Mouse (Mus musculus) forebrain, embryonic 12.5 days (tissue): ENCODE measurements around the gene Vps54. TPM values are rescaled to one million over a fixed set of nuclear protein-coding genes. Genes with fewer than 3 reads are reported as not detected.

ENCODE experiments used
- ATAC-seq: fragments of 200-750 bp; cut with Nextera tagmentation; 2 replicates; pipeline ENCODE4 v1.8.0; 2017; ENCODE audit warnings: moderate TSS enrichment; ENCODE audit not compliant: low FRiP score
- H3K27ac ChIP-seq: fragments of 300-500 bp; sonication (generic); 2 replicates; pipeline ENCODE4 v1.5.1; 2016; ENCODE audit warnings: mild to moderate bottlenecking
- H3K27me3 ChIP-seq: fragments of 300-500 bp; sonication (generic); 2 replicates; pipeline ENCODE4 v1.6.1; 2016; ENCODE audit warnings: mild to moderate bottlenecking
- H3K36me3 ChIP-seq: fragments of 300-500 bp; sonication (generic); replicated peaks from 2 replicates; pipeline ENCODE4 v1.6.1; 2016; ENCODE audit warnings: mild to moderate bottlenecking
- H3K4me1 ChIP-seq: fragments of 300-500 bp; sonication (generic); 2 replicates; pipeline ENCODE4 v1.6.1; 2016
- H3K4me2 ChIP-seq: fragments of 300-500 bp; sonication (generic); 2 replicates; pipeline ENCODE4 v1.6.1; 2016; ENCODE audit warnings: mild to moderate bottlenecking, moderate library complexity
- H3K4me3 ChIP-seq: fragments of 300-500 bp; sonication (generic); replicated peaks from 2 replicates; pipeline ENCODE4 v1.5.1; 2016; ENCODE audit warnings: mild to moderate bottlenecking
- H3K9ac ChIP-seq: fragments of 300-500 bp; sonication (generic); 2 replicates; pipeline ENCODE4 v1.6.1; 2016; ENCODE audit warnings: mild to moderate bottlenecking
- H3K9me3 ChIP-seq: fragments of 300-500 bp; sonication (generic); 2 replicates; pipeline ENCODE4 v1.6.1; 2016
- WGBS: fragments of 180-500 bp; shearing (Covaris S2); methylation state at CpG from one replicate; pipeline ENCODE4 v1.1.7; 2016; 5-methylcytosine and 5-hydroxymethylcytosine counted together
- polyA plus RNA-seq: library from polyadenylated mRNA; unstranded; fragments of >200 nt; fragmentation: Nextera tagmentation; extraction: Ambion mirVana; gene quantifications from 2 replicates; pipeline ENCODE4 v1.2.1, GENCODE M21; 2016

The Vps54 gene
- polyA plus RNA-seq, 1 experiment from 2014 or later = 15.3 TPM

DNA sequence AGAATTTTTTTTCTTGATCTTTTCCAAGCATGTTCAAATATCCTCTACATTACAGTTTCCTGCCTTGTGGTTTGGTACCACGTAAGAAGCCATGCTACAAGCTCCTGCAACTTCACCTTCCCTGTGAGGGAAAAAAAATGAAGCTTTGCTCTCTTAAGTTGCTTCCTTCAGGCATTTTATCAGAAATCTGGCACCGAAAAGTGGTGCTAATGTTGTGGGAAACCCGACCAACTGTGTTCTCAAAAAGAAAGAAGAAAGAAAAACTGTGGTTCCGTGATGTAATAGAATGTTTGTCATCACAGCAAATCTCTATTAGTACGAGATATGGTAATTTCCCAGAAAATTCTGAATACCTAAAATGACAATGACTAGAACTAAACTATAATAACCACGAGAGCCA is 15.0 kb upstream of the Vps54 start:
- Histone ChIP-seq H3K4me3 (no peak overlapping the region), H3K27ac (no peak overlapping the region), H3K9ac (no peak overlapping the region), H3K36me3 (no peaks in the 10 kb centered on the region), H3K9me3 (no peaks in the 10 kb centered on the region), H3K4me1 (no peaks in the 10 kb centered on the region), H3K27me3 (no peaks in the 10 kb centered on the region), H3K4me2 (no peak overlapping the region)
- ATAC-seq = no peak
- WGBS = 85% methylated on average over 6 of the region's 6 CpGs

DNA sequence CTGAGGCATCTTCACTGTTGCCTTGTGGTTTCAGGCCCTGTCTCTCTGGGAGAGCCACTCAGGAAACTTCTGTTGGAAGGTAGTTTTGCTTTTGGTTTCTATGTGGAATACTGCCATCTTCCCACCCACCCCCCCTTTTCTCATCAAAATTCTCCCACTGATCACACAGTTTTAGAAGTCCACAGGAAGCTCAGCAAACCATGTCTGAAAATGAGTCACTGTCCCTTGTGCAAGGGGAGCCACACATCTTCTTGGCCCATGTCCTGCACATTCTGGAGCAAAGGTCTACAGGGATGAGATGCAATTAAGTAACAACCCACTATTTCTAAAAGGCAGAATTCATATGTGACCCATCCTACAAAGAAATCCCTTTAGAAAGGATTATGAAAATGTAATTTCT is 14.6 kb upstream of the Vps54 start:
- H3K4me3 ChIP-seq = no peak overlapping the region
- H3K4me2 ChIP-seq = no peak overlapping the region
- no peak for ATAC-seq
- no peaks in the 10 kb centered on the region for H3K27me3 ChIP-seq
- no peaks in the 10 kb centered on the region for H3K36me3 ChIP-seq
- H3K9ac ChIP-seq = no peak overlapping the region
- H3K27ac ChIP-seq = no peak overlapping the region
- H3K9me3 ChIP-seq = no peaks in the 10 kb centered on the region
- H3K4me1 ChIP-seq = no peaks in the 10 kb centered on the region

DNA sequence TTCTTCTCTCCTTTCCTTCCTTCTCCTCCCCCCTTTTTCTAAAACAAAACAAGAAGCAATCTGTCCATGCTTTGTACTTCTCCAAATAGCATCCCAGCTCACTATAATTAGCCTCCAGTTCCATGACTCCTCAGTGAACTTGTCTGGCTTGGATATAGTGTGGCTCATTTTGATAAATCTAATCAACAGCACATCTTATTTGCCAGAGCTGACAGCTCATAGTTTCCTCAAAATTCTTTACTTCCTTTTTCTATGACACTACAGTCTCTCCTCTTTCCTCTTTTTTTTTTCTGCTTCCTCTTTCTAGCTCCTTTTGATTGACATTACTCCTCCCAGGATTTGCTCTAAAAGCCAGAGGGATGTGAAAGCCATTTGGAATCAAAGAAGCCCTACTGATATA is 14.1 kb upstream of the Vps54 start:
- H3K9ac ChIP-seq = no peak overlapping the region
- H3K9me3 ChIP-seq = no peaks in the 10 kb centered on the region
- no peak overlapping the region for H3K4me2 ChIP-seq
- ATAC-seq = no peak
- H3K27me3 ChIP-seq = no peaks in the 10 kb centered on the region
- H3K4me1 ChIP-seq = no peaks in the 10 kb centered on the region
- no peak overlapping the region for H3K4me3 ChIP-seq
- H3K36me3 ChIP-seq = no peaks in the 10 kb centered on the region
- no peak overlapping the region for H3K27ac ChIP-seq

DNA sequence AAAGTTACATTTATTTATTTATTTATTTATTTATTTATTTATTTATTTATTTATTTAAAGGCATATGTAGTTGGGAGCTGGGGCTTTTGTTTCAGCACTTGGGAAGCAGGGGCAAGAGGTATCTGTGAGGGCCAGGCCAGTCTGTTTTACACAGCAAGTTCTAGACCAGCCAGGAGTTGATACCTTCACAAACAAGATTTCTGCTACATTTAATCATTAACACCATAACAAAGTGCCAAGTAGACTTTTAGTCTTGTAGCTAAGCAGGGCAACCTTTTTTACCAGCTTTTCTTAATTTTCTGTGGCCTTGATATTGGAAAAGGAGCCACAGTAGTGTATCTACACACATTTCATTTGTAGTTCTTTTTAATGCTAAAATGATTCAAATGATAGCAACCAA is 3.7 kb upstream of the Vps54 start:
- Histone ChIP-seq H3K9ac (no peak overlapping the region), H3K36me3 (no peaks in the 10 kb centered on the region), H3K4me3 (no peak overlapping the region), H3K27ac (no peak overlapping the region), H3K4me1 (peaks cover 8% of the 10 kb centered on the region), H3K27me3 (no peaks in the 10 kb centered on the region), H3K9me3 (no peaks in the 10 kb centered on the region), H3K4me2 (no peak overlapping the region)
- ATAC-seq = no peak

DNA sequence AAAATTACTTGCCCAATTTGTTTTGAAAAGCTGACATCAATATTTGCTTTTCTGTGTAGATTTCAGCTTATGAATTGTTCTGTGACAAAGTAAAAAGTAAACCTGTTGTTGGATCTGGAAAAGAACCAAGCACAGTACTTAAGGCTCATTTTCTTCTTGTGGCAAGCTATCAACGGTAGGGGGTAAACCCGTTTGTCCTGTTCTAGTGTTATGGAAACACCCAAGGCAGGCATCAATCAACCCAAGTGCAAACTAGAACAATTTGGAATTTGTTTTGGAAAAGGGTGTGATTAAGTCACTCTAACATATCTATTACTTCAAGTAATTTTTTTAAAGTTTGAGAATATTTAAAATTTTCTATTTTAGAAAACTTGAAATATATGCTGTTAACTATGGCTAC is 3.3 kb upstream of the Vps54 start:
- H3K4me2 ChIP-seq = no peak overlapping the region
- peaks cover 11% of the 10 kb centered on the region for H3K4me1 ChIP-seq
- H3K27me3 ChIP-seq = no peaks in the 10 kb centered on the region
- no peaks in the 10 kb centered on the region for H3K36me3 ChIP-seq
- no peaks in the 10 kb centered on the region for H3K9me3 ChIP-seq
- no peak overlapping the region for H3K4me3 ChIP-seq
- ATAC-seq = no peak
- WGBS = 69% methylated on average over 2 of the region's 2 CpGs
- no peak overlapping the region for H3K9ac ChIP-seq
- H3K27ac ChIP-seq = no peak overlapping the region

DNA sequence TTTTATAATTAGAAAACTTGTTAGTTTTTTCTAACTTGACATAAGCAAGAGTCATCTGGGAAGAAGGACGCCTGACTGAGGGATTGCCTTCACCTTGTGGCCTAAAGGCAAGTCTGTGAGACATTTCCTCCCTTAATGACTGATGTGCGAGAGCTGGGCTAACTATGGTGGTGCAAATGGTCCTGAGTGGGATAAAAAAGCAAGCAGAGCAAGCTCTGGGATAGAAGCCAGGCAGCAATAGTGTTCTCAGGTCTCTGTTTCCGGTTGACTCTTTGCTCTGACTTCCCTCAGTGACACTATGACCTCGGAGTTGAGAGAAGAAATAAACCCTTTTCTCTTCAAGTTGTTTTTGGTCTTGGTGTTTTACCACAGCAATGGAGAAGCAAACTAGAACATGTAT is 2.1 kb upstream of the Vps54 start:
- Histone ChIP-seq H3K4me1 (peaks cover 15% of the 10 kb centered on the region), H3K36me3 (no peaks in the 10 kb centered on the region), H3K9me3 (no peaks in the 10 kb centered on the region), H3K9ac (no peak overlapping the region), H3K27me3 (no peaks in the 10 kb centered on the region), H3K27ac (no peak overlapping the region), H3K4me2 (no peak overlapping the region), H3K4me3 (no peak overlapping the region)
- 92% methylated on average over 4 of the region's 4 CpGs for WGBS
- ATAC-seq = no peak

DNA sequence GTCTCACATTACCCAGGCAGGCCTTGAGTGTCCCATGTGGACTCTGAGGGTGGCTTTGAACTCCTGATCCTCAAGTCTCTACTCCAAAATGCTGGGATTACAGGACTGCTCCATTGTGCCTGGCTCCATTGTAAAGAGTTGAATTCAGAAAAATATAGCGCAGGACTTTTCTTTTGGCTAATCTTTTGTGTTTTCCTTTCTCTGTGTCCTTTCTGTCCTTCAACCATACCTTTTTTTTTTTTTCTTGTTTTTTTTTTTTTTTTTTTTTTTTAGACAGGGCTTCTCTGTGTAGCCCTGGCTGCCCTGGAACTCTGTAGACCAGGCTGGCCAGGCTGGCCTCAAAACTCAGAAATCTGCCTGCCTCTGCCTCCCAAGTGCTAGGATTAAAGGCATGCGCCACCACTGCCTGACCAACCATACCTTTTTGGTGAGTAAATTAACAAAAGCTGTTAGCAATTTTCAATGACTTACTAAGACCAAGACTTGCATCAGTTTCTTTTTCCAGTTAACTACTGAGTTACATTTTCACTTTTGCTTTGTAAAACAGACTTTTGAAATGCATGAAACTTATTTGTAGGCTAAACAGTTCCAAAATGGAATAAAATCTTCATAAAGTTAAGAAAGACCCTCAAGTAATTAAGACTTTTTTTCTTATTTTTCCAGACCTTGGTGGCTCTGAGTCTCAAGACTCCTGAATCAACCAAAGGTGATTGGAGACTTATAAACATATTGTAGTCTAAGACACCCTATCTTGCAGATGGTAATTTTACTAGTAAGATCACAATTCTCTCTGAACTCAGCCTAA is 1.4 kb upstream of the Vps54 start:
- Histone ChIP-seq H3K27me3 (no peaks in the 10 kb centered on the region), H3K4me3 (peak overlapping the region; percentile 96), H3K36me3 (no peaks in the 10 kb centered on the region), H3K9me3 (no peaks in the 10 kb centered on the region), H3K27ac (no peak overlapping the region), H3K4me2 (peak overlapping the region; percentile 67), H3K9ac (peak overlapping the region; percentile 98; the same call in 1 of the 2 replicates), H3K4me1 (peaks cover 15% of the 10 kb centered on the region)
- WGBS = 93% methylated on average over 2 of the region's 2 CpGs
- ATAC-seq = no peak

DNA sequence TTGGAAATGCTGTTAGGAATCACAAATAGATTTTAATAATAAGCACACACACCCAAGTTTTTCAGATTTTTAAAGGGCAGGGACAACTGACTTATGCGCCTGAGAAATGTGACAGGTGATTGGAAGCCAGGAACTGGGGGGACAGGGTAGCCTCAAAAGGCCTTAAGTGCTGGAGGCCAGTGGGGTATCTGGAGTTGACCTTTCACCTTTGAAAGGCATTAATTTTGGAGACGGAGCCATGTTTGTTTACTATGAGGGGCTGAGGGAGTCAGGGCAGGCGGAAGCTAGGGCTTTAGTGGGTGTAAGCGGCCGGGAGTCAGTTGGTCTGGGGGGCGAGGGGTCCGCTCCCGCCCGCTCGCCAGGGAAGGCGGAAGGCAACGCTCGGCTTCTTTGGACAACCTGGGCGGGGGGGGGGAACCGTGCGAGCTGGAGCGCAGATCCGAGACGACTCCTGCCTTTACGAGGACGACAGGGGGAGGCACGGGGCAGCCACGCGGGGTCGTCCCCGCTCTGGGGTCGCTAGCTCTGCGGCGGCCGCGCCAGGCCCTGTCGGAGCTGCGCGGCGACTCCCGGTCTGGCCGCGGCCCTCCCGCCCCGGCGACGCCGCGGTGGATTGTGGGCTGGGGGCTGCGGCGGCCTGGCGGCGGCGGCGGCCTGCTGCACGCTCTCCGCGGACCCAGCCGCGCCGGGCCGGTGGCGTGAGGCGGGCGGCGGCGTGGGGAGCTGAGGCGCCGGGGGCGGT is 631 bp upstream of the Vps54 start:
- Histone ChIP-seq H3K4me2 (peak overlapping the region; percentile 67), H3K27me3 (no peaks in the 10 kb centered on the region), H3K4me3 (peak overlapping the region; percentile 96), H3K27ac (peak overlapping the region; percentile 95), H3K9me3 (no peaks in the 10 kb centered on the region), H3K9ac (peak overlapping the region; percentile 98), H3K36me3 (no peaks in the 10 kb centered on the region), H3K4me1 (peaks cover 15% of the 10 kb centered on the region)
- ATAC-seq = peak; percentile 93
- under 1% methylated on average over 57 of the region's 65 CpGs for WGBS

DNA sequence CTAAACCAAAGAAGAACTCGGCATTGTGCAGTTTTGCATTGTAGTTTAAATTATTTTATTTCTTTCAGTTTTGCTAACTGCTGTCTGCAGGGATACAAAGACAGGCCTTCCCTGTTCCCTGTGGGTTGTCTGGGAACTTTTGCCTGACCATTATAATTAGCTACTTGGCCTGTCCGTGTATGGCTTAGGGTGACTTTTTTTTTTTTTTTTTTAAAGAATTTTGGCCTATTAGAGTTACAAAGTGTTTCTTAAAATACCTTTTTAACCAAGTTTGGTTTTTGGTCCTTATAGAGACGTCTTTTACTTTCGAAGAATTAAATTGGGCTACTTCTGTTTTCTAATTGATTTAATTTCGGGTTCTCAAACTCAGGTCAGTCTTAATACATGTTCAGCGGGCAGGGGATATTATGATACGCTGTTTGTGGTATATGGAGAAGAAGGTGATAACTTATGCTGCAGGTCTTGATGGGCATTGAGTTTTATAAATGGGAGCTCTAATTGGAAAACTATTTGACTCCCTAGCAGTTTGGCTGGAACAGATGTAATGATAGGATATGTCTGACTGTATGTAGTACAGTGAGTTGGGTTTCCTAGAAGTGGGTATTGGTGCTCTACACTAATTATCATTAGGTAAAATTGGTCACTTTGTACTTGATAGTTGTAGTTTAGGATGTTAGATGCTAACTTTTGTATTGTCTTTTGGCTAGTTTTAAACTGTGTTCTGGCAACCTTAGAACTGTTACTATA is 855 bp downstream of the Vps54 start:
- Histone ChIP-seq H3K4me1 (peaks cover 15% of the 10 kb centered on the region), H3K27me3 (no peaks in the 10 kb centered on the region), H3K9me3 (no peaks in the 10 kb centered on the region), H3K4me2 (peak overlapping the region; percentile 67), H3K27ac (peak overlapping the region; percentile 95), H3K9ac (peak overlapping the region; percentile 98), H3K4me3 (peak overlapping the region; percentile 96), H3K36me3 (no peaks in the 10 kb centered on the region)
- 23% methylated on average over 7 of the region's 7 CpGs for WGBS
- no peak for ATAC-seq

DNA sequence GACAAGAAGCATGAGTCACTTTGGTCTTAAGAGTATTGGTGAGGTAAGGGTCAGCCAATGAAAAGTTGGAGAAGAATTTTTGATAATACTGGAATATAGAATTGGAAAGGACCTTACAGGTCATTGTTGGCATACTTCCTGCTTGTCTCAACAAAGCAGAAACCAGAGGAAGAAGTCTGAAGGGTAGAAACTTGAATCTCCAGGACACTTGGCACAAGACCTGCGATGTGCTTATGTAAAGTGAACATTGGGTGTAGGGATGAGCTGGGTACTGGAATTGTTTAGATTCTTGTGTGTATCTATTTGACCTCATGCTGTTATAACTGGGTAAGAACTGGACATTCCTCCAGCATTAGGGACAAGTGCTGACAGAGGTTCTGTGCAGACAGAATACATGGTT is 2.3 kb downstream of the Vps54 start:
- Histone ChIP-seq H3K9ac (no peak overlapping the region), H3K36me3 (no peaks in the 10 kb centered on the region), H3K4me2 (no peak overlapping the region), H3K9me3 (no peaks in the 10 kb centered on the region), H3K27ac (no peak overlapping the region), H3K4me3 (no peak overlapping the region), H3K27me3 (no peaks in the 10 kb centered on the region), H3K4me1 (peaks cover 15% of the 10 kb centered on the region)
- ATAC-seq = no peak
- 94% methylated on average over 1 of the region's 1 CpGs for WGBS

DNA sequence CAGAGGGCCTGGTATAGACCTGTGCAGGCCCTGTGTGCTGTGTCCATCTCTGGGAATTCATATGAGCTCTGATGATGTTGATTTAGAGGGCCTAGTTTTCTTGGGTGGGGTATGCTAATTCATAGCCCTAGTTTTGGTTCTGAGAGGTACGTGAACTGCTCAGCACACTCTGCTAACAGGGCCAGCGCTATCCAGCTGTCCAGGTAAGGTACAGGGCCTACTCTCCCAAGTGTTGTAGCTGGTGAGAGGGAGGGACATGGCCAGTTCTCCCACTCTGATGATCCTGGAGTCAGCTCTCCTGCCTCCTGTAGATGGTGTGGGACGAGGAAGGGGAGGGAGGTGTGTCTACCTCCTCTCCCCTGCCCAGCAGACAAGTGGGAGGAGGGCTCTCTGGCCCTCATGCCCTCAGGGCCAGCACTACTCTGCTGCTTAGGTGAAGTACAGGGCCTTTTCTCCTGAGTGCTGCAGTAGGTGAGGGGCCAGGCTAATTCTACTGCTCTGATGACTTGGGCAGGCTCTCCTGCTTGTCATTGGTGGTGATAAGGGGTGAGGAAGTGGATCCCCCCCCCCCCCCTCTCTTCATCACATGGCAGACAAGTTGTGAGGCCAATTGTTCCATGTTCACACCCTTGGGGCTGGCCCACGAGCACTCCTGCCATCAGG is 8.3 kb downstream of the Vps54 start:
- ATAC-seq = no peak
- Histone ChIP-seq H3K4me1 (no peaks in the 10 kb centered on the region; the same call in 1 of the 2 replicates), H3K4me2 (no peak overlapping the region), H3K4me3 (no peak overlapping the region), H3K36me3 (no peaks in the 10 kb centered on the region; the same call in 1 of the 2 replicates), H3K9ac (no peak overlapping the region), H3K27ac (no peak overlapping the region), H3K27me3 (no peaks in the 10 kb centered on the region), H3K9me3 (no peaks in the 10 kb centered on the region)
- WGBS = 81% methylated on average over 4 of the region's 4 CpGs

DNA sequence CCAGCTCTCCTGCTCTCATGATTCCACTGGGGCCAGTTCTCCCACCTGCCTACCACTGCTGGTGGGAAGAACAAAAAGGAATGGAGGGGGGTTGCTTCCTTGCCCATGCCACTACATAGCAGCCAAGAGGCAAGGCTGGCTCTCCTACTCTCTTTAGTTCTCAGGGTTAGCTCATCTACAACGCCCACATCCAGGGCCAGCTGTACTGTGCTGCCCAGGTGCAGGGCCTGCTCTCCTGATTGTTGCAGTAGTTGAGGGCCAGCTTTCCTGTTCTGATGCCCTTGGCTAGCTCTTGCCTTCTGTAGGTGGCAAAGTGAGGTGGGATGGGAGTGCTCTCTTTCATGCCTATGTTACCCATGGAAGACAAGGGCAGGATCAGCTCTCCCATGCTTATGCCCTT is 8.9 kb downstream of the Vps54 start:
- Histone ChIP-seq H3K9ac (no peak overlapping the region), H3K27ac (no peak overlapping the region), H3K4me2 (no peak overlapping the region), H3K27me3 (no peaks in the 10 kb centered on the region), H3K4me3 (no peak overlapping the region), H3K9me3 (no peaks in the 10 kb centered on the region), H3K36me3 (no peaks in the 10 kb centered on the region; the same call in 1 of the 2 replicates), H3K4me1 (no peaks in the 10 kb centered on the region; the same call in 1 of the 2 replicates)
- WGBS = 95% methylated on average over 1 of the region's 1 CpGs
- ATAC-seq = no peak; the same call in 1 of the 2 replicates
